Mouse (Mus musculus) heart, adult 2 months (tissue): Measurements from ENCODE around the gene Atp11a.

ENCODE experiments used
- EP300 ChIP-seq: fragments of 200-500 bp; IDR thresholded peaks from 2 replicates; pipeline ENCODE4 v1.6.1; 2011; ENCODE audit warnings: low read depth, low read length, control low read depth; ENCODE audit not compliant: insufficient read depth
- POLR2A ChIP-seq: fragments of 200-500 bp; IDR thresholded peaks from 2 replicates; pipeline ENCODE4 v1.6.1; 2011; ENCODE audit warnings: mild to moderate bottlenecking, low read depth, low read length, control low read depth; ENCODE audit not compliant: insufficient read depth

GRCm38 (mm10) chr8:12874971-12875370 is 118.2 kb downstream of the Atp11a start:
- TF ChIP-seq EP300 (no peak), POLR2A (no peak)
